Mouse (Mus musculus) stomach, embryonic 15.5 days (tissue): ENCODE data around the gene Dusp10. TPM values are rescaled to one million over a fixed set of nuclear protein-coding genes. Genes with fewer than 3 reads are reported as not detected.

Experiments used
- ATAC-seq: fragments of 200-750 bp; cut with Nextera tagmentation; 2 replicates; pipeline ENCODE4 v1.8.0; 2017; ENCODE audit warnings: low read depth, moderate number of reproducible peaks, moderate TSS enrichment; ENCODE audit not compliant: insufficient read depth, low FRiP score
- H3K27ac ChIP-seq: fragments of 300-500 bp; sonication (generic); 2 replicates; pipeline ENCODE4 v1.5.1; 2015; ENCODE audit warnings: mild to moderate bottlenecking, inconsistent platforms
- H3K27me3 ChIP-seq: fragments of 300-500 bp; sonication (generic); replicated peaks from 2 replicates; pipeline ENCODE4 v1.6.1; 2015; ENCODE audit warnings: inconsistent platforms
- H3K36me3 ChIP-seq: fragments of 300-500 bp; sonication (generic); 2 replicates; pipeline ENCODE4 v1.6.1; 2015; ENCODE audit warnings: inconsistent platforms
- H3K4me1 ChIP-seq: fragments of 300-500 bp; sonication (generic); 2 replicates; pipeline ENCODE4 v1.6.1; 2015; ENCODE audit warnings: inconsistent platforms
- H3K4me2 ChIP-seq: fragments of 300-500 bp; sonication (generic); 2 replicates; pipeline ENCODE4 v1.6.1; 2015; ENCODE audit warnings: mild to moderate bottlenecking, inconsistent platforms
- H3K4me3 ChIP-seq: fragments of 300-500 bp; sonication (generic); replicated peaks from 2 replicates; pipeline ENCODE4 v1.5.1; 2015; ENCODE audit warnings: inconsistent platforms
- H3K9ac ChIP-seq: fragments of 300-500 bp; sonication (generic); 2 replicates; pipeline ENCODE4 v1.6.1; 2015; ENCODE audit warnings: inconsistent platforms
- H3K9me3 ChIP-seq: fragments of 300-500 bp; sonication (generic); 2 replicates; pipeline ENCODE4 v1.6.1; 2016; ENCODE audit warnings: inconsistent platforms
- WGBS: fragments of 180-500 bp; shearing (Covaris S2); methylation state at CpG from one replicate; pipeline ENCODE4 v1.1.7; 2015; 5-methylcytosine and 5-hydroxymethylcytosine counted together
- polyA plus RNA-seq: library from polyadenylated mRNA; unstranded; fragments of >200 nt; fragmentation: Nextera tagmentation; extraction: Ambion mirVana; gene quantifications from 2 replicates; pipeline ENCODE4 v1.2.1, GENCODE M21; 2015

The Dusp10 gene
- polyA plus RNA-seq, 1 experiment from 2014 or later = 8.1 TPM

- WGBS = 46% methylated on average over 4 of the region's 4 CpGs
- Histone ChIP-seq H3K9ac (no peak overlapping the region), H3K27ac (peak overlapping the region; percentile 77), H3K36me3 (no peaks in the 10 kb centered on the region), H3K27me3 (no peaks in the 10 kb centered on the region), H3K4me3 (no peak overlapping the region), H3K4me1 (peaks cover 21% of the 10 kb centered on the region), H3K9me3 (no peaks in the 10 kb centered on the region), H3K4me2 (no peak overlapping the region)
- ATAC-seq = peak; percentile 38; the same call in 1 of the 2 replicates
Measured at GRCm38 (mm10) chr1:184060828-184061734, 48.0 kb downstream of the Dusp10 start.

GRCm38 (mm10) chr1:184061901-184062300 lies 48.8 kb downstream of the Dusp10 start:
- no peaks in the 10 kb centered on the region for H3K9me3 ChIP-seq
- 65% methylated on average over 1 of the region's 1 CpGs for WGBS
- no peak overlapping the region for H3K9ac ChIP-seq
- no peak overlapping the region for H3K4me2 ChIP-seq
- no peaks in the 10 kb centered on the region for H3K36me3 ChIP-seq
- H3K4me1 ChIP-seq = peaks cover 21% of the 10 kb centered on the region
- no peaks in the 10 kb centered on the region for H3K27me3 ChIP-seq
- no peak overlapping the region for H3K4me3 ChIP-seq
- no peak for ATAC-seq
- peak overlapping the region; percentile 77; the same call in 1 of the 2 replicates for H3K27ac ChIP-seq

DNA sequence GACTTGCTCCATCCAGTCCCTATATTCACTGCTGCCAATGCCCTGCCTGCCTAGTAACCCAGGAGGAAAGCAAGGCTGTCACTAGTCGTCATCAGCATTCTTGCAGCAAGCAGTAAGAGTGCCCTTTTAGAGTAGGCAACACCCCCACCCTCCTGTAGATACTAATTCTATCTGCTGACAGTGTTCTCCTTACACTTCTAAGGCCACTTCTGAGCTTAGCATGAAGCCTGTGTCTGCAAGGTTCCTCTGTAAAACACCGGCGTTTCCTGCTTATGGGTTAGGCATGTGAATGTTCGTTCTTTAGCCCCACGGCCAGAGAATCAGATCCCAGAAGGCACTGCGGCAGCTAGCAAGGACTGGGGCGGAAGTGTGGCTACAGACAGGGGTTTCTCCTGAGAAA lies 51.2 kb downstream of the Dusp10 start:
- no peak for ATAC-seq
- Histone ChIP-seq H3K9ac (no peak overlapping the region), H3K27me3 (no peaks in the 10 kb centered on the region), H3K4me3 (no peak overlapping the region), H3K27ac (no peak overlapping the region), H3K4me2 (no peak overlapping the region), H3K36me3 (no peaks in the 10 kb centered on the region), H3K9me3 (no peaks in the 10 kb centered on the region), H3K4me1 (peaks cover 16% of the 10 kb centered on the region; the same call in 1 of the 2 replicates)
- 78% methylated on average over 7 of the region's 7 CpGs for WGBS

DNA sequence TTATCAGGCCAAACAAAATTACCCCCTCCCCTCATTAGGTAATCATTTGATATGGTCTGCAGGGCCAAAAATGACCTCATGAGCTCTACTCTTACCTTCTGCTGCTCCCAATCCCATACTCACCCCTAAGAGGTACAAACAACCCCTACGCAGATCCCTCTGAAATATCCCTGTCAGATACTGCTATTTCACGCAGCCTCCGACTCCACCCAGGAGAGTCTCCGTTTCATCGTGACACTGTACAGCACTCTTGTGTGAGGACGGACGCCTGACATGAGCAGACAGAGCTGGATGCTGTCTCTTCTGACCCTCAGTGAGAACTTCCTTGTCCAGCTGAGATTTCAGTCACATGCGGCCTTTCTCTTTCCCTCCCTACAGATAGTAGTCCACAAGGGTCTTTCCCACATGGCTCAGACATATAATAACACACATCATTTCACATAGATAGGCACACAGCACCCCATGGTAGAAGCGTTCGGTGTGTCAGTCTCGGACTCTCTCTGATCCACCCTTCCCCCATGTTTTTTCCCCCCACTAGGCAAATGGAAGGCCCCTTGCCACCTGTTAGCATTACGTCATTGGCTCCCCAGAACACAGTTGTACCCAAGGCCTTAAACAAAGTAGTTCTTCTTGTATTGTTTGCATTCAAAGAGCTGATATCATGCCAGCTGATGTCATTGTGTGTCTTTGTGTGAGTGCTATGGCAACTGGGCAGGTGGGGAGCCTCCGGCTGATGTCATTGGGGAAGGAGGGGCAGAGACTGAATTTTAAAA lies 52.7 kb downstream of the Dusp10 start:
- Histone ChIP-seq H3K27ac (no peak overlapping the region), H3K4me1 (peaks cover 9% of the 10 kb centered on the region; the same call in 1 of the 2 replicates), H3K4me3 (no peak overlapping the region), H3K4me2 (no peak overlapping the region), H3K9ac (no peak overlapping the region), H3K9me3 (no peaks in the 10 kb centered on the region), H3K27me3 (no peaks in the 10 kb centered on the region), H3K36me3 (no peaks in the 10 kb centered on the region)
- 75% methylated on average over 13 of the region's 13 CpGs for WGBS
- peak; percentile 25; the same call in 1 of the 2 replicates for ATAC-seq

DNA sequence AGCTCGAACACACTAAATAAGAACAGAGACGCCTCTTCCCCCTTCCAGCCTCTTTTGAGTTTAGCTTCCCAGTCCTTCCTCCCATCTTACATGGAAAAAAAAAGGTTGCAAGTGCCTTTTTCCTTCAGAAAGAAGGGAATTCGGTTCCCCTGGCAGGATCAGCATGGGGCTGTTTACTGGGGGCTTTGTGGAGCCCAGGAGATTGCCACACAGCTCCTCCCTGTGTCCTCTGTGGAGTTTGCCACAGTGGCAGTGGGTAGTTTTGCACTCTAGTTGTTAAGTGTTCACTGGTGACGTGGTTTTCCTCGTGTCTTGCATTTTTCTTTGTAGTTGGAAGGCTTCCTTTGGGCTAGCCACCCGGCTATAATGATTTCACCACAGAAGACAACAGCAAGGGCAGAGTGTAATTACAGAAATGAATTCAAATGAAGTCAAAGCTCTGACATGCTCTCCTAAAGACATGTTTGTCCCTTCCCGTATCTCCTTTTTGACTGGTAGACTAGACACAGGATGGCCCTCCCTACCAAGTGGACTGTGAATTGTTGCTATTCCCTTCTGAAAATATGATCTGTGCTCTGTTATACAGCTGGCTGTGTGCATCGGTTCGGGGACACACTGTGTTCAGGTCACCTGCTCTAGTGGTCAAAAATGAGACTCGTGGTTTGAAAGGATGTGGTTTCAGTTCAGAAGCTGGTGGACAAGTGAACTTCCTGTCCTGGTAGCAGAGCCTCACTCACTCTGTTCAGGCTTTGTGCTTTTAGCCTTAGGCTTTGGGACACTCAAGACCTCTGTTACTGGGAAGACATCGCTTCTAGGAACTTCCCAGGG lies 53.6 kb downstream of the Dusp10 start:
- H3K4me3 ChIP-seq = no peak overlapping the region
- H3K27ac ChIP-seq = no peak overlapping the region
- H3K9ac ChIP-seq = no peak overlapping the region
- H3K4me2 ChIP-seq = no peak overlapping the region
- no peaks in the 10 kb centered on the region for H3K27me3 ChIP-seq
- no peaks in the 10 kb centered on the region for H3K9me3 ChIP-seq
- WGBS = 71% methylated on average over 11 of the region's 11 CpGs
- peaks cover under 1% of the 10 kb centered on the region; the same call in 1 of the 2 replicates for H3K4me1 ChIP-seq
- H3K36me3 ChIP-seq = no peaks in the 10 kb centered on the region
- ATAC-seq = no peak

DNA sequence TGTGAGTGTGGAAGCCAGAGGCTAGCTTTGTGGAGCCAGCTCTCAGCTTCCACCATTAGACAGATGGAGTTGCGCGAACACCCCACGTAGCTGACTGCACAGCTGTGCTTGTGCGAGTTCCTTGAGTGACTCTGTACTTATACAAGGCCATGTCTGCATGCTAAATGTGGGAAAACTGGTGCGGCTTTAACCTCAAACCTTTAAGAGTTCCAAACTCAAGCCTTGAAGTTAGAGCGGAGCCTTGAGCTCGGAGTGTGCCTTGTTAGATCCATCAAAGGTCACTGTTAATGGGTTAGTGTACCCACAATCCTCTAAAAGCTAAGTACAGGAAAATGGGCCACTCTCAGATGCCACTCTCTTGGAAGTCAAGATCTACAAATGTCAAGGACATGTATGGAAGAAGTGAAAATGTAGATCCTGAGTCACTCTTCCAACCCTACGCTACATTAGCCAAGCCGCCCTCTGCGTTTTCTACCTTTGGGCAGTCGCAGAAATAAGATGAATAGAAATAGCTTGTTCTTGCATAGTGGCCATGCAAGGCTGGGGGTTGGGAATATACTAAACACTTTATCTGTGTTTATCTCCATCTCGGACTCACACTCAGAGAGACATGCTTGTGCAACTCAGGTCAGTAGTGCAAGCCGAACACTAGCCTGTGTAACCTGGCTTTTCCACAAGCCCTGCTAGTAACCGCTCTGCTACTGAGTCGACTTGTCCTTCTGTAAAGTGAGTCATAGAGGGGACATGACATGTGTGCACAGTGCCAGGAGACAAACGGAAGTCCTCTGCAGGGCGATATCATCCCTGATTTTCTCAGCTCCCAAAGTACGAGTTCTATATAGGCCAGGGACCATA lies 54.8 kb downstream of the Dusp10 start:
- H3K4me3 ChIP-seq = no peak overlapping the region
- H3K9ac ChIP-seq = no peak overlapping the region
- no peak overlapping the region for H3K27ac ChIP-seq
- H3K27me3 ChIP-seq = no peaks in the 10 kb centered on the region
- ATAC-seq = no peak
- no peaks in the 10 kb centered on the region for H3K4me1 ChIP-seq
- H3K9me3 ChIP-seq = no peaks in the 10 kb centered on the region
- H3K36me3 ChIP-seq = no peaks in the 10 kb centered on the region
- WGBS = 88% methylated on average over 18 of the region's 18 CpGs
- H3K4me2 ChIP-seq = no peak overlapping the region

DNA sequence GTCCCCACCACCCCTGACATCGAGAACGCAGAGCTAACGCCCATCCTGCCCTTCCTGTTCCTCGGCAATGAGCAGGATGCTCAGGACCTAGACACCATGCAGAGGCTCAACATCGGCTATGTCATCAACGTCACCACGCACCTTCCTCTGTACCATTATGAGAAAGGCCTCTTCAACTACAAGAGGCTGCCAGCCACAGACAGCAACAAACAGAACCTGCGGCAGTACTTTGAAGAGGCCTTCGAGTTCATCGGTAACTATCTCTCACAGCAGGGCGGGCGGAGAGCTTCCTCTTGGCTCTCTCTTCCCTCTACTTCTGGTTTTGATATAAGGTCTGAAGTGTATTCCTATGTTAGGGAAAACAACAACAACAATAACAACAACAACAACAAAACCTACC lies 55.9 kb downstream of the Dusp10 start:
- 92% methylated on average over 12 of the region's 12 CpGs for WGBS

DNA sequence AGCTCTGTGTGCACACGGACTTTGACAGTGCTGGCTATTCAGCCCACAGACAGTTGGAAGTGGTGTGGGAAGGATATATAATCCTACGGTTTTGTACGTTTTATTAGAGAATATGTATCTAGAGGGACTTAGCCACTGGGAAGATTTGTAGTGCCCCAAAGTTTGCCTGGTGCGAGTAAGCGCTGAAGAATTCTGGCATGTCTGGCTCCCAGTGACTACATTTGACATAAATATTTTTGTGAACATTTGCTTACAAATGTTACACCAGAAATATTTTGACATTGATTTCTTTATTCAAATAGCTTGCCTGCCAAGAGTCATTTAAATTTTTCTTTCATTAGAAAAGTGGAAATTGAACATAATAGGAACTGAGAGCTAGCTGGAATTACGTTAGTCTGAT lies 63.0 kb downstream of the Dusp10 start:
- no peaks in the 10 kb centered on the region for H3K9me3 ChIP-seq
- no peak overlapping the region for H3K9ac ChIP-seq
- no peak overlapping the region for H3K4me2 ChIP-seq
- ATAC-seq = no peak
- H3K27ac ChIP-seq = peak overlapping the region; percentile 31; the same call in 1 of the 2 replicates
- peaks cover 5% of the 10 kb centered on the region; the same call in 1 of the 2 replicates for H3K4me1 ChIP-seq
- H3K4me3 ChIP-seq = no peak overlapping the region
- no peaks in the 10 kb centered on the region for H3K36me3 ChIP-seq
- 51% methylated on average over 6 of the region's 6 CpGs for WGBS
- no peaks in the 10 kb centered on the region for H3K27me3 ChIP-seq

More for the DNA sequence above, 55.9 kb downstream of the Dusp10 start:
- H3K36me3 ChIP-seq = no peaks in the 10 kb centered on the region
- H3K27me3 ChIP-seq = no peaks in the 10 kb centered on the region
- no peak for ATAC-seq
- no peak overlapping the region for H3K4me2 ChIP-seq
- no peak overlapping the region for H3K27ac ChIP-seq
- H3K4me1 ChIP-seq = no peaks in the 10 kb centered on the region
- no peaks in the 10 kb centered on the region for H3K9me3 ChIP-seq
- H3K9ac ChIP-seq = no peak overlapping the region
- H3K4me3 ChIP-seq = no peak overlapping the region

DNA sequence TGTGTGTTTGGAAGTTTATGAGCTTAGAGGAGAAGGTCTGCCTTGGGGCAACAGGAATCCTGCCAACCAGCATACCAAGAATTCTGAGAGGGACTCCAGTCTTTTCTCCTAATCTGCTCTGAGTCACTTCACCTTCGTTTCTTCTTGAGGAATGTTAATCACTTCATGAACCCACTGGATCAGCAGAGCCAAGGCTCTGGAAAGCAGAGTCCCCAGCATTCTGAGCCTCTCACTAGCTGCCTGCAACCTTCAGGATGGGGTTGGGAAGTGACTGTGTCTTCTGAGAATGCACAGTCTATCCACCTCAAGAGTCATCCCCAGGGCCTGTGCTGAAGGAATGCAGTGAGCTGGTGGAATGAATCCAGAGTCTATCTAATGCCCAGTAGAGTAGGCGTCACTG lies 63.7 kb downstream of the Dusp10 start:
- H3K9me3 ChIP-seq = no peaks in the 10 kb centered on the region
- WGBS = 36% methylated on average over 2 of the region's 2 CpGs
- H3K9ac ChIP-seq = no peak overlapping the region
- H3K36me3 ChIP-seq = no peaks in the 10 kb centered on the region
- 0 out of 2 replicates have a peak overlapping the region, but pooled peaks have one; percentile 26 for H3K27ac ChIP-seq
- H3K4me2 ChIP-seq = no peak overlapping the region
- no peak for ATAC-seq
- peaks cover 5% of the 10 kb centered on the region; the same call in 1 of the 2 replicates for H3K4me1 ChIP-seq
- H3K27me3 ChIP-seq = no peaks in the 10 kb centered on the region
- no peak overlapping the region for H3K4me3 ChIP-seq

DNA sequence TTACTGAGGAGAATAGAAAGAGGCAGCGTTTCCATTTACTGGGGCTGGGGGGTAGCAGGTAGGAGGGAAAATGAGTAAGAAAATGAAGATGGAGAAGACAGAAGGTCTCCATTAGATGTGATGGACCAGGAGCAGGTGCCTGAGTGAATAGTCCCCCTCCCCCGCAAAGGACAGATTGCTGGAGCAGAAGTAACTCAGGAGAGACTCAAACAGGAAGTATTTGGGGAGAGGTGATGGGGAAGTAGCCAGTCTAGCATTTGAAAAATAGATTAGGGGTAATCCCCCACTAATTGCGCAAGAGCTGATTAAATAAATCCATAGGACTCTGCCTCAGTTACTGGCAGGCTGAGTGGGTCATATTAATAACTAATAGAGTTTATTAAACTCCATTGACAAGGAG lies 66.2 kb downstream of the Dusp10 start:
- WGBS = 89% methylated on average over 3 of the region's 3 CpGs
- Histone ChIP-seq H3K4me2 (no peak overlapping the region), H3K27me3 (no peaks in the 10 kb centered on the region), H3K9ac (no peak overlapping the region), H3K4me1 (peaks cover 5% of the 10 kb centered on the region; the same call in 1 of the 2 replicates), H3K27ac (no peak overlapping the region), H3K36me3 (no peaks in the 10 kb centered on the region), H3K4me3 (no peak overlapping the region), H3K9me3 (no peaks in the 10 kb centered on the region)
- no peak for ATAC-seq

GRCm38 (mm10) chr1:184082661-184083060 lies 69.6 kb downstream of the Dusp10 start:
- Histone ChIP-seq H3K36me3 (no peaks in the 10 kb centered on the region), H3K9ac (no peak overlapping the region), H3K9me3 (no peaks in the 10 kb centered on the region), H3K4me2 (no peak overlapping the region), H3K27me3 (no peaks in the 10 kb centered on the region), H3K4me3 (no peak overlapping the region), H3K4me1 (no peaks in the 10 kb centered on the region), H3K27ac (no peak overlapping the region)
- no peak for ATAC-seq
- WGBS = 43% methylated on average over 3 of the region's 3 CpGs
